Mouse (Mus musculus) cerebellum, postnatal 25 days (tissue): ENCODE measurements around the gene Atp6v0e.

ENCODE experiments used
- DNase-seq, 2 experiments: peaks; one replicate each; pipeline ENCODE4 v3.0.0; 2021; ENCODE audit warnings: mixed read lengths in 2 of 2

The Atp6v0e gene

DNA sequence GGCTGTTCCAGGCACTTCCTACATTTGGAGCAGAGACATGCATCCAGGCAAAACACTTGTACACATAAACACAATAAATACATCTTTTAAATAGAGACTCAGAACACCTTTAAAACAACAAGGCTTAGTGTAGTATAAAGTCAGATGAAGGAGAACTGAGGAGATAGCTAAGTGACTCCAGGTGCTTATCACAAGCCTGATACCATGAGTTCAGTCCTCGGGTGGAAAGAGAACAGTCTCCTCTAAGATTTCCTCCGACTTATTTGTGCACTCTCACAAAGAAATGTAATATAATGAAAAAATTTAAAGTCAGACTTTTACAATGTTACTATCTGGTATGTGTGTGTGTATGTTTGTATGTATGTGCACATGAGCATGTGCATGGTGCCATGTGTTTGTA lies 58.8 kb downstream of the Atp6v0e start:
- DNase-seq = no peak

DNA sequence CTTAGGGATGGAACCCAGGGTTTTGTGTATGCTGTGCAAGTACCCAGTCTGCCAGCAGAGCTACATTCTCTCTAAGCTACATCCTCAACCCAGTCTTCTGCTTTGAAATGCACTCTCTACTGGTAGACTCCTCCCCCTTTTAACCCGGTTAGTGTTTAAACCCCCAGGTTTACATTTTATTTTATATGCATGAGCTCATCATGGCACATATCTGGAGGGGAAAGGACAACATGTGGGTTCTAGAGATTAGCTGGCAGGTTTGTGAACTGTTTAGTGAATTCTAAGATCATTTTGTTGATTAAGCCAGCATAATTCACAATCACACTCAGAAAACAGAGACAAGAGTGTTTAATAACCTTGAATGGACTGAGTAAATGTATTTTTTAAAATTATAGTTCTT lies 61.8 kb downstream of the Atp6v0e start:
- DNase-seq = no peak

DNA sequence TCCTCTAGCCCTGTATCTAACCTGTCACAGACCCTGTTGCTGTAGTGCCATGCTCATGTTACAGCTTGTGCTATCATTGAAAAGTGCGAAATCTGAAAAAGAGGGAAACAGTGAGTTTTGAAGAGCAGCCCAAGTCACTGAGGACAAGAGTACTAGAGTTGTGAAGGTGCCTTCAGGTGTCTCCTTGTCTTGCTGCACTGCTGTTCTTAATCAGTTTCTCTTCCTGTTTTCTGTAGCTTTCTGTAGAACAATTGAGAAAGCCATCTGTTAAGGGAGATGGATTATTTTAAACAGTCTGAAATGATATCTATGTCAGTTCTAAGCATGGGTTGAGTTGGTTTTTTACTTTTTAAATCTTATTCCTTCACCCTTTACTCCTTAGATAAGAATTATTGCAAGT lies 63.6 kb downstream of the Atp6v0e start:
- DNase-seq = no peak

DNA sequence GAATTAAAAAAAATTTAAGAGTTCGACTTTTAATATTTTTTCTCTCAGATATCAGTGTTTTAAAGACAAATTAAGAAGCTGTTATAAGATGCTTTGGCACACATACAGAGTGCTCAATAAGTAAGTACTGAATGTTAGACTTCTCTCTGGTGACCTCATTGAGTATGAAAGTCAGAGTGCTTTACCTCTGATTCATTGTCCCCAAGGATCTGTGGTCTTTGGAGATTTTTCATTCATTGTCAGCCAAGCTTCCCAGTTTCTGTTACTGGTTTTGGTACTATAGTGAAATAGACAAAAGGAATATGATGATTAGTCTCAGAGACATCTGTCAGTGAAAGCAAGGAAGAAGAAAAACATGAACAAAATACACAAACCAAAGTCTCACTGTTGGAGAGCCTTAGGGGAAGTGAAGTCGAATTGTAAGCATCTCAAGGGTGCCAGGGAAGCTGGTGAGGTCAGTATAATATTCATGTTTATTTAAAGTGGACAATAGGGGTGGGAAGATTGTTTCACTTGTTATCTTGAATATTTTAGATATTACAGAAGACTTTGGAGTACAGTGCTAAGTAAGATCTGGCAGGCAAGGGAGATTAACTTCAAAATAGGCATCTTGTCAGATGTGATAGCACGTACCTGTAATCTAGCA lies 64.2 kb downstream of the Atp6v0e start:
- DNase-seq = no peak

DNA sequence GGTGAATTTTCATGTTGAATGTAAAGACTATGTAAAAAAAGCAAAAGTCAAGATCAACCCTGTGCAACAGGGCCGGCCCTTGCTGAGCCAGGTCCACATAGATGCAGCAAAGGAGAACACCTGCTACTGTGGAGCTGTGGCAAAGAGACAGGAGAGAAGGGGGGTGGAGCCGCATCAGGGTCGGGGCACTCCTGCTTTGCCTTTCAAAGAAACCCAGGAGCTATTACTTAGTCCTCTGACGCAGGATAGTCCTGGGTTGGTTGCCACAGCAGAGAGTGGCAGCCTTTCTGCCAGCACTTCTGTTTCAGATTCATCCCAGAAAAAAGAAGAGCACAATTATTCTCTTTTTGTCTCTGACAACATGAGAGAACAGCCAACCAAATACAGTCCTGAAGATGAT lies 79.5 kb downstream of the Atp6v0e start:
- DNase-seq = no peak

DNA sequence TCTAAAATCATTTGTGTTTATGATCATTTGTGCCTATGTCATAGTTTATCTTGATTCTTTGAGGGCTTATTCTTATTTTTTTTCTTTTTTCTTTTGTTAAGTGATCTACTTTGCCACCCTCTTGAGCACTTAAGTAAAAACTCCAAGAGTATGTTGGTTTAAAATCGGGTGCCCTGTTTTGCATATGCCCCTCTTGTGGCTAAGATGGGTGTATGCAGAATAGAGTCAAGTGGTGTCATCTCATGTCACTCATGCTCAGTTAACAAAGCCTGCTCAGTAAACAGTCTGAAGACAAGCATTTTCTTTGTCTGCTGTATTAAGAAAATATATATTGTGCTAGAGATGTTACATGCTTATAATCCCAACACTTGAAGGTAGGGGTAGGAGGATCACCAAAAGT lies 80.3 kb downstream of the Atp6v0e start:
- no peak for DNase-seq
